ENCODE assay signal across 19 mouse cellular contexts in the genomic region with DNA sequence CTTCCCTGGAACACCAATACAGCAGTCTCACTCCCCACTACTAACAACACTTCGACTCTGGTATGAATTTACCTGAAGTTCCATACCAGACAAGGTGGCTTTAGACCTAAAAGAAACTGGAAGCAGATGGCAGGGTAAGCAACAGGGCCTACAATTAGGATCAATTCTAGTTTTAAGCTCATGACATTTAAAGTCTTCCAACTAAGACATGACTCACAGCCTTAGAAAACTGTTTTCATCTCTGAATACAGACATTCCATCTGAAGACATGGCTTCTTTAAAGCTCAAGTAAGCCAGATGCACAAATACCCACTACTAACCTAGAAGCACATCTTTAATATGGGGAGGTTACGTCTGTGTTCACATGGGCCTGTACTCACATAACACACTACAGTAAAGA.
"Had no signal": no experiment of that assay in that cellular context is flagged by ENCODE, and none has a peak within 500 bp of the region (broad histone marks: within the 10 kb centered on the region; RNA-seq: fewer than 3 reads in every experiment).

No protein-coding gene starts in this region.

- H3K27ac ChIP-seq: kidney, postnatal 0 days; limb, embryonic 12.5 days; limb, embryonic 15.5 days; macrophage; midbrain, embryonic 13.5 days; stomach, embryonic 15.5 days had no signal

- H3K9me3 ChIP-seq: limb, embryonic 12.5 days; limb, embryonic 15.5 days; midbrain, embryonic 13.5 days; stomach, embryonic 15.5 days had no signal

- H3K4me3 ChIP-seq: limb, embryonic 12.5 days; limb, embryonic 15.5 days; midbrain, embryonic 13.5 days; stomach, embryonic 15.5 days had no signal

- ATAC-seq: inflammation-experienced regulatory T-cells, adult 6 months; intestine, embryonic 16.5 days; lung, postnatal 0 days; midbrain, embryonic 13.5 days; midbrain, embryonic 16.5 days had no signal

- H3K4me2 ChIP-seq: limb, embryonic 12.5 days; limb, embryonic 15.5 days; lung, embryonic 14.5 days; midbrain, embryonic 13.5 days; stomach, embryonic 15.5 days had no signal

- DNase-seq: kidney, adult 2 months; kidney, postnatal 36 days; left cerebral cortex, postnatal 4 days; lung, embryonic 14.5 days; right cerebral cortex, adult 18-20 months; right cerebral cortex, postnatal 14 days; right cerebral cortex, postnatal 4 days; thymus, adult 18-20 months; thymus, postnatal 36 days had no signal

- H3K9ac ChIP-seq: limb, embryonic 12.5 days; limb, embryonic 15.5 days; lung, embryonic 14.5 days; midbrain, embryonic 13.5 days; stomach, embryonic 15.5 days had no signal

- H3K27me3 ChIP-seq: limb, embryonic 12.5 days; limb, embryonic 15.5 days; midbrain, embryonic 13.5 days; stomach, embryonic 15.5 days had no signal
